Mouse (Mus musculus): ENCODE results near the gene Apobec1. TPM values are rescaled to one million over a fixed set of nuclear protein-coding genes. Genes with fewer than 3 reads are reported as not detected.
"Not testable (repeated sequence)": the region's sequence is repeated elsewhere in the genome, so short reads cannot be mapped to it uniquely, and the experiment has no call there.

The Apobec1 gene
- polyA plus RNA-seq, 1 experiment from 2014 or later = 1.9 TPM

DNA sequence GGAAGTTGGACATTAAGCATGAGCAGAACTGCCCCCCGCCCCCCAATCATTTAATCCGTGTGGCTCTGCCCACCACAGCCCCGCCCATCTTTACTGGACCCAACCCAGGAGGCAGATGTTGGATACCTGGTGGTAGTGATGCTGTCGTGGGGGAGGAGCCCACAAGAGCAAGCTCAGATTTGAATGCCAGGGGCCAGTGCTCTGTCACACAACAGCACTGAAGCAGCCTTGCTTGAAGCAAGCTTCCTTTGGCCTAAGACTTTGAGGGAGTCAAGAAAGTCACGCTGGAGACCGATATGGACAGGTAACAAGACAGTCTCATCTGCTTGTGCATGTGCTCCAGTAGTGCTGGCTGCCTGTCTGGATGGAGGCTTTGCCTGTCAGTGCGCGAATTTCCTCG is 48.6 kb downstream of the Apobec1 start, which contains the start of gene Aicda:
Gene Aicda (plus strand): TSS at position 196 of the 400 bp plus-strand sequence.
- WGBS = 62% methylated on average over 9 of the region's 9 CpGs
- no peak for ATAC-seq
- Histone ChIP-seq H3K27ac (no peak within 1 kb of the TSS), H3K36me3 (no peaks in the 10 kb centered on the region), H3K4me3 (replicated peaks) (no peak within 1 kb of the TSS), H3K9me3 (no peaks in the 10 kb centered on the region), H3K9ac (replicated peaks) (no peak within 1 kb of the TSS), H3K4me1 (replicated peaks) (no peaks in the 10 kb centered on the region), H3K27me3 (0 out of 2 replicates have a peak, but pooled peaks cover 7% of the 10 kb centered on the region), H3K4me2 (replicated peaks) (no peak within 1 kb of the TSS)

DNA sequence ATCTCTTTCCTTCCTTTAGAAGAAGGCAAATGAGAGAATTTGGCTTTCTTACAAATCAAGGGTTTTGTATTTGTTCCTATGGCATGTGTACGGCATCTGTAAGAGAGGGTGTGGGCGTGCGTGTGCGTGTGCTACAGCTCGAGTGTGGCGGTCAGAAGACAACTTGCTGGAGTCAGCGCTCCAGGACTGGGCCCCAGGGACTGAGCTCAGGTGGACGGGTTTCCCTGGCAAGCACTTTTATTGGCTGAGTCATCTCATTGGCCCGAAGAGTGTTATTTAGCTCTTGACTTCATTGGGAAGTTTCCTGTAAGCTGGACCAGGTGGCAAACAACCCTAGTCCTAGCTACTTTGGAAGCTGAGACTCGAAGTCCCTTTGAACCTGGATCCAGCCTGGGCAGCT is 56.3 kb downstream of the Apobec1 start:
- no peaks in the 10 kb centered on the region for H3K27me3 ChIP-seq
- H3K4me3 ChIP-seq (replicated peaks) = no peak overlapping the region
- H3K36me3 ChIP-seq = no peaks in the 10 kb centered on the region
- H3K4me2 ChIP-seq (replicated peaks) = no peak overlapping the region
- no peaks in the 10 kb centered on the region for H3K4me1 ChIP-seq (replicated peaks)
- no peak overlapping the region for H3K27ac ChIP-seq
- no peaks in the 10 kb centered on the region for H3K9me3 ChIP-seq
- ATAC-seq = no peak
- WGBS = 87% methylated on average over 10 of the region's 10 CpGs
- H3K9ac ChIP-seq (replicated peaks) = no peak overlapping the region

DNA sequence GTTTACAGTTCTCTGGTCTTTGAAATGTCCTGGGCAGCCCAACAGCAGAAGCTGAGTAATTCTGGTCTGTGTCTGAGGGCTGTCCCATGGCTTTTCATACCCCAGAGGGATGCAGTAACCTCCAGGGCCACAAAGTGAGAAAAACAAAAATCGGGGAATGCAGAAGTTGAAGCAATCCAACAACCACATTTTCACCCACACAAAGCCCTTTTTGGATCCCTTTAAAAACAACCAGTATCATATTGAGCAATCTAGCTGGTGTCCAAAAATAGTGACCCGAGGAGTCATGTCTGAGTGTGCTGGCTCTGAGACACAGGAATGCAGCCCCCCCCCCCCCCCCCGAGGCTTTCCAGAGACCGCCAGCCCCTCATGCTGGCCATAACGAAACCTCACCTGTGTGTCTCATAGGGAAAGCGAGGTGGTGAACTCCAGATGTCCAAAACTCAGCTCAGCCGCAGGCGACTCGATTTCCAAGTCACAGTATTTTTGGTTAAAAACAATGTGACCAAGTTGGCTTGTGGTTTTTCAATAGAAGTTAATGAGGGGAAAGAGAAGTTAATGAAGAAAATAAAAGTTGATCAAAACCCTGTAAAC is 56.9 kb downstream of the Apobec1 start:
- Histone ChIP-seq H3K36me3 (no peaks in the 10 kb centered on the region), H3K4me2 (replicated peaks) (no peak overlapping the region), H3K27me3 (no peaks in the 10 kb centered on the region), H3K9ac (replicated peaks) (no peak overlapping the region), H3K9me3 (no peaks in the 10 kb centered on the region), H3K4me1 (replicated peaks) (no peaks in the 10 kb centered on the region), H3K4me3 (replicated peaks) (no peak overlapping the region), H3K27ac (no peak overlapping the region)
- ATAC-seq = no peak
- 85% methylated on average over 9 of the region's 9 CpGs for WGBS

DNA sequence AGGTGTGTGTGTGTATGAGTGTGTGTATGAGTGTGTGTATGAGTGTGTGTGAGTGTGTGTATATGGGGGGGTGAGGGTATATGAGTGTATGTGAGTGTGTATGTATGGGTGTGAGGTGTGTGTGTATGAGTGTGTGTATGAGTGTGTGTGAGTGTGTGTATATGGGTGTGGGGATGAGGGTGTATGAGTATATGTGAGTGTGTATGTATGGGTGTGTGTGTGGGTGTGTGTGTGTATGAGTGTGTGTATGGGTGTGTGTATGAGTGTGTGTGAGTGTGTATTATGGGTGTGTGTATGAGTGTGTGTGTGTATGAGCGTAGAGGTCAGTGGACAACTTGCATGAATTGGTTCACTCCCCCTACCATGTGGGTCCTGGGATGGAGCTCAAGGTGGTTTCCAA is 57.6 kb downstream of the Apobec1 start:
- ATAC-seq = 0 out of 2 replicates have a peak, but pooled peaks have one; percentile 24
- H3K4me3 ChIP-seq (replicated peaks) = no peak overlapping the region
- no peaks in the 10 kb centered on the region for H3K4me1 ChIP-seq (replicated peaks)
- 93% methylated on average over 1 of the region's 1 CpGs for WGBS
- H3K27ac ChIP-seq = no peak overlapping the region
- H3K27me3 ChIP-seq = no peaks in the 10 kb centered on the region
- no peak overlapping the region for H3K9ac ChIP-seq (replicated peaks)
- no peaks in the 10 kb centered on the region for H3K36me3 ChIP-seq
- no peaks in the 10 kb centered on the region for H3K9me3 ChIP-seq
- H3K4me2 ChIP-seq (replicated peaks) = no peak overlapping the region

DNA sequence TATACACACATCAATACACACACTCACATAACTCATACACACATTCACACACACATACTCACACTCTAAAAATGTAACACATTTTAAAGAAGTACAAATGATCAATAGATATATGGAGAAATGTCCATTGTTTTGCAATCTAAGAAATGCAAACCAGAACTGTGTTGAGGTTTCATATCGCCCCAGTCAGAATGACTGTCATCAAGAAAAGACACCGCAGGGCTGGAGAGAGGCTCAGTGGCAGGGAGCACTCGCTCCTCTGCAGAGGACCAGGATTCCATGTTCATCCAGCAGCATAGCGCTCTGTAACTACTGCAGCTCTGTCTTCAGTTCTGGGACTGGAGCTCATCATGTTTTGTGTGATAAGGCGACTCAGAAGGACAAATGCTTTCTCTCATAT is 58.7 kb downstream of the Apobec1 start:
- Histone ChIP-seq H3K4me3 (replicated peaks) (no peak overlapping the region), H3K27me3 (no peaks in the 10 kb centered on the region), H3K9ac (replicated peaks) (no peak overlapping the region), H3K4me2 (replicated peaks) (no peak overlapping the region), H3K27ac (no peak overlapping the region), H3K9me3 (no peaks in the 10 kb centered on the region), H3K4me1 (replicated peaks) (no peaks in the 10 kb centered on the region), H3K36me3 (no peaks in the 10 kb centered on the region)
- WGBS = 87% methylated on average over 5 of the region's 5 CpGs
- no peak for ATAC-seq

DNA sequence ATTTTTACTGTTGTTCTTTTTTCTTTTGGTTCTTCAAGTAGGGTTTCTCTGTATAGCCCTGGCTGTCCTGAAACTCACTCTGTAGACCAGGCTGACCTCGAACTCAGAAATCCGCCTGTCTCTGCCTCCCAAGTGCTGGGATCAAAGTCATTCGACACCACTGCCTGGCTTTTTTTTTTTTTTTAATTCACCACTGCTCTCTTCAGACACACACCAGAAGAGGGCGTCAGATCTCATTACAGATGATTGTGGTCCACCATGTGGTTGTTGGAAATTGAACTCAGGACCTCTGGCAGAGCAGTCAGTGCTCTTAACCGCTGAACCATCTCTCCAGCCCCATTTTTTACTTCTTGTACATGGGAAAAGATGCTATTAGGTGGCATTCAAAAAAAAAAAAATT is 59.8 kb downstream of the Apobec1 start:
- not testable (repeated sequence) for H3K4me1 ChIP-seq (replicated peaks); H3K36me3 ChIP-seq; H3K4me3 ChIP-seq (replicated peaks); H3K9ac ChIP-seq (replicated peaks); H3K9me3 ChIP-seq; ATAC-seq; H3K27ac ChIP-seq; H3K27me3 ChIP-seq; H3K4me2 ChIP-seq (replicated peaks)
- 80% methylated on average over 5 of the region's 5 CpGs for WGBS

DNA sequence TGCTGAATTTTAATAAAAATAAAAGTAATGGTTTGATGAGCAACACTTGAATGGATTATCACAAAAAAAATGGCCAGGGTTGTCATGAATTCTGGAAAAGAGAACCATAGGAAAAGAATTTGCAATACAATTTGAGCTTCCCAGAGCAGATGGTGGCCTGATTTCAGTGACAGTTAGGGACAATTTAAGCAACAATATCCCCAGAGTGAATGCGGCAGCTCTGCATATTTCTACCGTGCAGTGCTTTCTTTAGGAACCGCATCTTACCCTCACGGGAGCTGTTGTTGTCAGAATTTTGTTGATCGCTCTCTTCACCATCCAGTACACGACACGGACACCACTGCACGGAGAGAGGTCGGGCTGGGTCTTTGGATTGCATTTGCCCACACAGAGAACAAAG is 62.7 kb downstream of the Apobec1 start:
- H3K36me3 ChIP-seq = no peaks in the 10 kb centered on the region
- H3K4me3 ChIP-seq (replicated peaks) = no peak overlapping the region
- no peak overlapping the region for H3K9ac ChIP-seq (replicated peaks)
- no peaks in the 10 kb centered on the region for H3K27me3 ChIP-seq
- no peaks in the 10 kb centered on the region for H3K4me1 ChIP-seq (replicated peaks)
- H3K9me3 ChIP-seq = no peaks in the 10 kb centered on the region
- no peak for ATAC-seq
- no peak overlapping the region for H3K27ac ChIP-seq
- no peak overlapping the region for H3K4me2 ChIP-seq (replicated peaks)
- 77% methylated on average over 9 of the region's 9 CpGs for WGBS

DNA sequence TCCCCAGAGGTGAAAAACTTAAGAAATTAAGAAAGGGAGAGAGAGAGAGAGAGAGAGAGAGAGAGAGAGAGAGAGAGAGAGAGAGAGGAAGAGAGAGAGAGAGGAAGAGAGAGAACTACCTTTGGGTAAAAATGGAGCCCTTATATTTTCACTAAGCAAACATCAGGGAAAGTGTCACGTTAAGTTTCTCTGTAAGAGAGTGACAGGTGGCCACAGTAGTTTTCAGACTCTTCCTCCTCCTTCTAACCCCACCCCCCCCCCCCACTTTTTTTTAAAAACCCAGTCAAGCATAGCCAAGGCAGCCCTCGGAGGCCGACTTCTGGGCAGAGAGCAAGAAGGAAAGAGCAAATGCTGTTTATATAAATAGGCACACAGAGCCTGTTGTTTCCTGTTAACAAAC is 68.2 kb downstream of the Apobec1 start:
- 33% methylated on average over 3 of the region's 3 CpGs for WGBS
- Histone ChIP-seq H3K4me3 (replicated peaks) (no peak overlapping the region), H3K9ac (replicated peaks) (no peak overlapping the region), H3K27me3 (no peaks in the 10 kb centered on the region), H3K4me2 (replicated peaks) (no peak overlapping the region), H3K4me1 (replicated peaks) (peaks cover 5% of the 10 kb centered on the region), H3K9me3 (no peaks in the 10 kb centered on the region), H3K36me3 (no peaks in the 10 kb centered on the region), H3K27ac (no peak overlapping the region)
- no peak for ATAC-seq

DNA sequence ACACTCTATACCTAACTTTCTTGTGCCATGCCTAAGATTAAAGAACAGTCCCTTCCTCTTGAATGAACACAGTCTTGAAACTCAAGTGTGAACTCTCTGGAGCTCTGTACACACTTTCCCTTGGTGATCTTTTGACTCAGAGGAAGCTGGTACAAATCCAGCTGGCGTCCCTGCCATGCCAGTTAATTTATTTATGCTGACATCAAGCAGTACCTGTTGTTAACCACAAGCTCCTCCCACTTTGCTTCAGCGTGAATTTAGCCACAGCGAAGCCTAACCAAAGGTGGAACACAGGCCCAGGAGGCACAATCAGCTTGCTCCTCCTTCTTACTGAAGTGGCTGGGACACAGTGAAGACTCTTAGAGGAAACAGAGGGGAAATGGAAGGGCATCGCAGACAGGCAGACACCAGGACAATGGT is 69.4 kb downstream of the Apobec1 start:
- Histone ChIP-seq H3K9ac (replicated peaks) (no peak overlapping the region), H3K9me3 (no peaks in the 10 kb centered on the region), H3K36me3 (no peaks in the 10 kb centered on the region), H3K4me2 (replicated peaks) (peak overlapping the region; percentile 38), H3K4me1 (replicated peaks) (peaks cover 5% of the 10 kb centered on the region), H3K27me3 (no peaks in the 10 kb centered on the region), H3K27ac (no peak overlapping the region), H3K4me3 (replicated peaks) (no peak overlapping the region)
- ATAC-seq = peak; percentile 74; the same call in 1 of the 2 replicates
- 8% methylated on average over 4 of the region's 4 CpGs for WGBS

DNA sequence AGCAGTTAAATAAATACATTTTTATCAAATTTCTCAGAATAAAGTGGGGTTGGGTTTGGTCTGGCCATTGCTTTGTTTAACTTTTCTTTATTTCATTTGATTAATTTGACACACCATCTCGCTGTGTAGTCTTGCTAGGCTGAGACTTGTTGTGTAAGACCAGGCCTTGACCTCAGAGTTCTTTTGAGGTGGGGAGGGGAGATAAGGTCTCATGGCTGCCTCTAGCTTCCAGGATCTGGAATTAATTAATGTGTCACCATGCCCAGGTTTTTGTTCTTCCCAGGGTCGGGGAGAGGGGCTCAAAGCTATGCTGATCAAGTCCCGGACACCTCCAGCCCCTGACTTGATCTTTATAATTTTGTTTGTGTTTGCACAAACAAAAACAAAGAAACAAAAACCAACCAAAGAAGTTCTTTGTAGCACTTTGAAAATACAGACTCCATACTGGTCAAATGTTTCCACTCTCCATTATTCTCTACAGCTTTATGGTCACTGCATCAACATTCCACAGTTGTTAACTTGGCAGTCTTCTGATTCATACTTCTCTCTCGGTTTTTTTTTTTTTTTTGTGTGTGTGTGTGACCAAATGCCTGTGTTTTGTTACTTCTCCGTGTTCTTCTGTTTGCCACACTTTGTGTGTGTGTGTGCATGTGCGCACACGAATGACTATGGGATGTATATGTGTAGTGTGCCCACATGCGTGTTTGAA is 70.6 kb downstream of the Apobec1 start:
- Histone ChIP-seq H3K4me3 (replicated peaks) (no peak overlapping the region), H3K9ac (replicated peaks) (no peak overlapping the region)
- WGBS = 72% methylated on average over 8 of the region's 8 CpGs

DNA sequence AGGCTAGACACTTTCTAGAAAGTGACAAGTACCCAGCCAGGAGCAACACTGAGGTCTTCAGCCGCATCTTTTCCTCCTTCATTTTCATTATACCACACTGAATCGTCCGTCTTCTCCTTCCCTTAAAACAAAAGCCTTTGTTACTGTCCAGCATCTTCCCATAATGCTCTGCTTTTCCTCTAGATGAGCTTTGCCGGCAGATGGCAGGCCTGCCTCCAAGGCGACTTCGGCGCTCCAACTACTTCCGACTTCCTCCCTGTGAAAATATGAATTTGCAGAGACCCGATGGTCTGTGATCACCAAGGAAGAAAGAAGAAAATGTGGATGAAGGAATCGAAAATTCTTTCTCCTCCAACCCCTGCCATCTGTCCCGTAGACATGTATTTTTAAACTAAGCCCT is 74.1 kb downstream of the Apobec1 start:
- Histone ChIP-seq H3K36me3 (no peaks in the 10 kb centered on the region), H3K27me3 (no peaks in the 10 kb centered on the region), H3K4me1 (replicated peaks) (peaks cover 2% of the 10 kb centered on the region), H3K4me2 (replicated peaks) (no peak overlapping the region), H3K4me3 (replicated peaks) (no peak overlapping the region), H3K27ac (no peak overlapping the region), H3K9me3 (no peaks in the 10 kb centered on the region), H3K9ac (replicated peaks) (no peak overlapping the region)
- ATAC-seq = no peak
- WGBS = 88% methylated on average over 11 of the region's 11 CpGs

More for the DNA sequence above, 70.6 kb downstream of the Apobec1 start:
- H3K4me2 ChIP-seq (replicated peaks) = no peak overlapping the region
- peaks cover 5% of the 10 kb centered on the region for H3K4me1 ChIP-seq (replicated peaks)
- H3K36me3 ChIP-seq = no peaks in the 10 kb centered on the region
- H3K9me3 ChIP-seq = no peaks in the 10 kb centered on the region
- no peaks in the 10 kb centered on the region for H3K27me3 ChIP-seq
- ATAC-seq = no peak
- no peak overlapping the region for H3K27ac ChIP-seq

Measured in midbrain, embryonic 13.5 days (tissue).